Comparison of ENCODE assay signal across 10 mouse cellular contexts in genomic region chr3:81563858-81564756, GRCm38 (mm10).
DNase-seq lines count a peak whose midpoint lies in the region; ATAC-seq lines count a peak whose summit lies in the region.
"Had no signal": no experiment of that assay in that cellular context is flagged by ENCODE, and none has a peak within 500 bp of the region (broad histone marks: within the 10 kb centered on the region; RNA-seq: fewer than 3 reads in every experiment).

No protein-coding gene starts in this region.

- no peak overlapping the region for H3K27ac ChIP-seq in stomach, embryonic 14.5 days (ENCODE audit: low read length)
- H3K27ac ChIP-seq: lung, embryonic 15.5 days had no signal

- no peak overlapping the region for H3K4me3 ChIP-seq in stomach, embryonic 14.5 days (ENCODE audit: low read depth, low read length)
- H3K4me3 ChIP-seq: lung, embryonic 15.5 days had no signal

- 73% methylated on average over 7 of the region's 7 CpGs for WGBS in stomach, embryonic 14.5 days

- H3K36me3 ChIP-seq in stomach, embryonic 14.5 days (ENCODE audit: control insufficient read depth, insufficient read depth, low read length) = no peaks in the 10 kb centered on the region
- H3K36me3 ChIP-seq: lung, embryonic 15.5 days had no signal

- intact Hi-C loops in gastrocnemius, postnatal 14 days (cut with DNase I; ENCODE audit: low total_unique reads) = no loop called here

- no peaks in the 10 kb centered on the region for H3K27me3 ChIP-seq in stomach, embryonic 14.5 days (ENCODE audit: control insufficient read depth, insufficient read depth, low read length)
- H3K27me3 ChIP-seq: lung, embryonic 15.5 days had no signal

- no peaks in the 10 kb centered on the region for H3K9me3 ChIP-seq in stomach, embryonic 14.5 days (ENCODE audit: control insufficient read depth, low read depth, low read length)
- H3K9me3 ChIP-seq: lung, embryonic 15.5 days had no signal

- peak; percentile 92 for ATAC-seq in stomach, embryonic 14.5 days (ENCODE audit: insufficient number of reproducible peaks, insufficient read depth, low FRiP score, low read depth)
- ATAC-seq: hindbrain, embryonic 16.5 days had no signal

- no peak overlapping the region for H3K4me2 ChIP-seq in stomach, embryonic 14.5 days (replicated peaks; ENCODE audit: low read depth, low read length)
- H3K4me2 ChIP-seq: lung, embryonic 15.5 days had no signal

- H3K9ac ChIP-seq in stomach, embryonic 14.5 days (replicated peaks; ENCODE audit: low read depth, low read length) = no peak overlapping the region
- H3K9ac ChIP-seq: lung, embryonic 15.5 days had no signal

- H3K4me1 ChIP-seq in stomach, embryonic 14.5 days (ENCODE audit: control insufficient read depth, insufficient read depth, low read length) = no peaks in the 10 kb centered on the region
- H3K4me1 ChIP-seq: lung, embryonic 15.5 days had no signal

- DNase-seq in lung, adult 18-20 months = peak; percentile 20 to 33
- no peak for DNase-seq in lung, postnatal 10 days
- DNase-seq in adrenal gland, postnatal 14 days = peak; percentile 35
- DNase-seq in gastrocnemius, postnatal 14 days = peak; percentile 4
- no peak for DNase-seq in testis, postnatal 10 days (ENCODE audit: low spot score)
- DNase-seq in kidney, adult 11 months = no peak
- DNase-seq: cerebellum, adult 18-20 months had no signal

Comparison
In these comparisons a context has a peak if more than half of its experiments do, and no peak if none do; other contexts are left out.
1. DNase-seq: peak in lung, adult 18-20 months (2 of 2), adrenal gland, postnatal 14 days (single experiment) and gastrocnemius, postnatal 14 days (single experiment); none in lung, postnatal 10 days (single experiment), testis, postnatal 10 days (single experiment) and kidney, adult 11 months (single experiment).